Mouse (Mus musculus): Measurements from ENCODE around the gene Cldn14. TPM values are rescaled to one million over a fixed set of nuclear protein-coding genes. Genes with fewer than 3 reads are reported as not detected.

Gene Cldn14
- polyA plus RNA-seq, 1 experiment from 2014 or later: not detected

DNA sequence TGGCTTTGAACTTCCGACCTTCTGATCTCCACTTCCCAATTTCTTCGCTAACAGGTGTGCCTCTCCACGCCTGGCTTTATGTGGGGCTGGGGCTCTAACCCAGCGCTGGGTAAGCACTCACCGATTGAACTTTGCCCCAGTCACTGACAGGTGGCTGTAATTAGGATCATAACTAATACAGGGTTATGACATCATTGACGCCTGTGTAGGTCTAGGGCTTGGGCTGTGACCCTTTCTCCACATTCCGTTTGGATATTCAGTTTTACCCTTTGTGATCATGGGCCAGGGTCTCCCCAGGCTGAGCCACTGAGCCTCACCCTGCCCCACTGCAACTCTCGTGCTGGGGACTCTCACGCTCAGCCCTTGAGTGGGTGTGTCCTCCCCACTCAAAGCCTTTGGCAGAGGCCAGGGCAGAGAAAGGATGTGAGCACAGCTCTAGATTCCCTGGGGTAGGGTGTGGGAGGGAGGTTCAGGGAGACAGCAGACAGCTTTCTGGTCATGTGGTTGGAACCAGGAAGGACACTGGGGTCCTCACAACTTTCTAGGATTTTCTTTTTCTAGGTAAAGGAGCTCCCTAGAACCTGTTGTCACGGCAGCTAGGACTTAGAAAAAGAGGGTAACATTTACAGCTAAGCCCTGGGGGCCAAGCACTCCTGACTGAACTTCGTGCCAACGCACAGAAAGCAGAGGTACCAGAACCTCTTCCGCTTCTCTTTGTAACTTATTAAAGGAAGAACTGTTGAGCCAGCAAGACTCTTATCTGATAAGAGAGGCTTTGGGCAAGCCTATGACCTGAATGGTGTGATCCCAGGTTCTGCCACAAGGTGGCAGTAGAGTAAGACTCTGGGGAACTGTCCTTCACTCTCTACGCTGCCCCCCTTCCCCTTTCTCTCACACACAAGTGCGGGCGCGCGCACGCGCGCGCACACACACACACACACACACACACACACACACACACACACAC, 90.6 kb downstream of the Cldn14 start:
- Histone ChIP-seq H3K4me1 (ENCODE audit: control insufficient read depth, insufficient read depth, low read length) (no peaks in the 10 kb centered on the region; the same call in 1 of the 2 replicates), H3K4me3 (ENCODE audit: low read depth, low read length) (no peak overlapping the region), H3K27me3 (replicated peaks; ENCODE audit: control insufficient read depth, insufficient read depth, low read length) (no peaks in the 10 kb centered on the region), H3K27ac (ENCODE audit: low read depth, low read length) (no peak overlapping the region), H3K4me2 (ENCODE audit: low read length) (peak overlapping the region; percentile 33), H3K9ac (ENCODE audit: low read length) (no peak overlapping the region), H3K36me3 (ENCODE audit: control insufficient read depth, insufficient read depth, low read length) (no peaks in the 10 kb centered on the region), H3K9me3 (replicated peaks; ENCODE audit: control insufficient read depth, low read length) (no peaks in the 10 kb centered on the region)
- WGBS: 59% methylated on average over 14 of the region's 22 CpGs
- DNase-seq (ENCODE audit: low spot score): peak; percentile 88
- peak; percentile 65; the same call in 1 of the 2 replicates for ATAC-seq

DNA sequence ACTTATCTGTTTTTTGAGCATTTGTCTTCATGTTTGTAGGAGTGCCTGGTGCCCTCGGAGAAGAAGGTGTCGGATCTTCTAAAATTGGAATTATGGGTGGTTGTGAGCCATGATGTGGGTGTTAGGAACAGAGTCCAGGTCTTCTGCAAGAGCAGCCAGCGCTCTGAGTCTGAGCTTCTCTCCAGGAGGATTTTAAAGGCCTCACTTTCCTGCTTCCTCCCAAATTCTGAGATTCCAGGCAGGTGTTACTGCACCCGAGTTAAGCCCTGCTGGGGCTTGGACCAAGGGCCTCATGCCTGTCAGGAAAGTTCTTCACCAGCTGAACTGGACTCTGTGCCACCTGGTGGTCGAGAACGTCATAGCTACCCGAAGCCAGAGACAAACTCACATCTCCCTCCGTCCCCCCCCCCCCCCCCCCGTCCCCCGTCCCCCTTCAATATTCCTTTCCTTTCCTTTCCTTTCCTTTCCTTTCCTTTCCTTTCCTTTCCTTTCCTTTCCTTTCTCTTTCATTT, 93.2 kb downstream of the Cldn14 start:
- Histone ChIP-seq H3K27ac (ENCODE audit: low read depth, low read length) (no peak overlapping the region), H3K4me2 (ENCODE audit: low read length) (no peak overlapping the region), H3K4me3 (ENCODE audit: low read depth, low read length) (no peak overlapping the region), H3K4me1 (ENCODE audit: control insufficient read depth, insufficient read depth, low read length) (no peaks in the 10 kb centered on the region; the same call in 1 of the 2 replicates), H3K9me3 (replicated peaks; ENCODE audit: control insufficient read depth, low read length) (no peaks in the 10 kb centered on the region), H3K9ac (ENCODE audit: low read length) (no peak overlapping the region), H3K27me3 (replicated peaks; ENCODE audit: control insufficient read depth, insufficient read depth, low read length) (no peaks in the 10 kb centered on the region), H3K36me3 (ENCODE audit: control insufficient read depth, insufficient read depth, low read length) (no peaks in the 10 kb centered on the region)
- ATAC-seq (no peak), DNase-seq (ENCODE audit: low spot score) (peak; percentile 39)
- WGBS: 40% methylated on average over 7 of the region's 10 CpGs

DNA sequence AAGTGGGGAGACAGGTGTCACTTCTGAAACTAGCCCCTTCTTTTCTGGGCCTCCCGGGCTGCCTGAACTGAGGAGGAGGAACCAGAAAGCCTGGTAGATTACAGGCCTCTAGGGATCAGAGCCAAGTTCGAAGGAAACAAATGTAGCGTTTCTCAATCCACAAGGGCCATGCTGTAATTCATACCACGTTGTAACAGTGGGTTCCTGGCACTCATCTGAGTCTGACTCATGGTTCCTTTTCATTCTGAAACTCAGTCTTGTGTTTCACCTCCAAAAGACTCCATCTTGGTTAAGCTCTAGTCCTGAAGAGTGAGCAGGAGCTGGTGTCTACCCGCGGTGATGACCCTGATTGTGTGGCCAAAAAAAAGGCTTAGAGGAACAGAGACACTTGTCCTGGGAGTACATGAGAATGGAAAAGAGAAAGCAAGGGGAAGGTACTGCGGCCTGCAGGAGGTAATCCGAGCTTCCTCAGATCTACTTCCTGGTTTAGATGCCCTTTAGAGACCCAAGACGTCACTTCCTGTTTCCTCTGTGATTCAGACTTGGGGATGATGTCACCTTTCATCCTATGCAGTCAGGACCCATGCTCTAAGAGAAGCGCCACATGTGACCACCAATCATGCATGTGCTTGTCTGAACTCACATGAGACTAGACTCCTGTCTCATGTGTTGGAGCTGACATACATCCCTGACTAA, 94.6 kb downstream of the Cldn14 start:
- H3K4me2 ChIP-seq (ENCODE audit: low read length): no peak overlapping the region
- H3K27me3 ChIP-seq (replicated peaks; ENCODE audit: control insufficient read depth, insufficient read depth, low read length): no peaks in the 10 kb centered on the region
- H3K9me3 ChIP-seq (replicated peaks; ENCODE audit: control insufficient read depth, low read length): no peaks in the 10 kb centered on the region
- DNase-seq (ENCODE audit: low spot score) (no peak), ATAC-seq (no peak)
- no peak overlapping the region for H3K9ac ChIP-seq (ENCODE audit: low read length)
- H3K36me3 ChIP-seq (ENCODE audit: control insufficient read depth, insufficient read depth, low read length): no peaks in the 10 kb centered on the region
- H3K4me3 ChIP-seq (ENCODE audit: low read depth, low read length): no peak overlapping the region
- no peaks in the 10 kb centered on the region; the same call in 1 of the 2 replicates for H3K4me1 ChIP-seq (ENCODE audit: control insufficient read depth, insufficient read depth, low read length)
- no peak overlapping the region for H3K27ac ChIP-seq (ENCODE audit: low read depth, low read length)
- WGBS: 80% methylated on average over 10 of the region's 10 CpGs

DNA sequence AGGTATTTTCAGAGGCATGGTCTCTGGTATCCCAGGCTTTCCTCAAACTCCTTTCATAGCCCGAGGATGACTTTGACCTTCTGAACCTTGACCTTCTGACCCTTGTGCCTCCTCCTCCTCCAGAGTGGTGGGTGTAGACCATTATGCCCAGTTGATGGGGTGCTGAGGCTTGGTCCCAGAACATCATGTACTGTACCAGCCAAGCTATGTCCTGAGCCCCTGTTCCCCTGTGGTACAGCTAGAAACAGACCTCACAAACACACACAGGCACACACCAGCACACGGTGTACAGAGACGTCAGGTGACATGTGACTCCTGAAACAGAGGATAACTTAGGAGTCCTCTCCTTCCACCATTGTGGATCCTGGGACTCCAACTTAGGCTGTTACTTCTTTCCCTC, 95.8 kb downstream of the Cldn14 start:
- Histone ChIP-seq H3K27ac (ENCODE audit: low read depth, low read length) (no peak overlapping the region), H3K4me2 (ENCODE audit: low read length) (no peak overlapping the region), H3K36me3 (ENCODE audit: control insufficient read depth, insufficient read depth, low read length) (no peaks in the 10 kb centered on the region), H3K4me1 (ENCODE audit: control insufficient read depth, insufficient read depth, low read length) (no peaks in the 10 kb centered on the region), H3K9ac (ENCODE audit: low read length) (no peak overlapping the region), H3K4me3 (ENCODE audit: low read depth, low read length) (no peak overlapping the region), H3K27me3 (replicated peaks; ENCODE audit: control insufficient read depth, insufficient read depth, low read length) (no peaks in the 10 kb centered on the region), H3K9me3 (replicated peaks; ENCODE audit: control insufficient read depth, low read length) (no peaks in the 10 kb centered on the region)
- WGBS: 78% methylated on average over 3 of the region's 3 CpGs
- ATAC-seq (no peak), DNase-seq (ENCODE audit: low spot score) (no peak)

DNA sequence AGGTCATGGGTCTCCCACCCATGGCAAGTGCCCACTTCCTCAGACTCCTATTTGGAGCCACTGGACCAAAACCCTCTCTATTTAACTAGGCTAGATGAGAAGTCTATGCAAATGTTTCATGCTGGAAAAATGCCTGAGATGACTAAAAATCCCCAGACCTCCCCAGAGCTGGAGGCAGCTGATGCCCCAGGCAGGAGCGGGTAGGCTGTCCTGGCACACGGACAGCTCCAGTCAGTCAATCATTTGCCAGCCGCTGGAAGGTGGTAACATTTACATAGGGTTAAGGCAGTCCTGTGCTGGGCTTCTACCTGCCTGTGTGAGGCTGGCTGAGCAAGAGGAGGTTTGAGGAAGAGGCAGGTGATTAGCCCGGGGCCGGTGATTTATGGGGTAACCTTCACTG, 96.5 kb downstream of the Cldn14 start:
- Histone ChIP-seq H3K4me2 (ENCODE audit: low read length) (no peak overlapping the region), H3K36me3 (ENCODE audit: control insufficient read depth, insufficient read depth, low read length) (no peaks in the 10 kb centered on the region), H3K27me3 (replicated peaks; ENCODE audit: control insufficient read depth, insufficient read depth, low read length) (no peaks in the 10 kb centered on the region), H3K4me3 (ENCODE audit: low read depth, low read length) (no peak overlapping the region), H3K27ac (ENCODE audit: low read depth, low read length) (no peak overlapping the region), H3K9me3 (replicated peaks; ENCODE audit: control insufficient read depth, low read length) (no peaks in the 10 kb centered on the region), H3K4me1 (ENCODE audit: control insufficient read depth, insufficient read depth, low read length) (no peaks in the 10 kb centered on the region), H3K9ac (ENCODE audit: low read length) (no peak overlapping the region)
- ATAC-seq (no peak), DNase-seq (ENCODE audit: low spot score) (no peak)
- WGBS: 81% methylated on average over 5 of the region's 5 CpGs

DNA sequence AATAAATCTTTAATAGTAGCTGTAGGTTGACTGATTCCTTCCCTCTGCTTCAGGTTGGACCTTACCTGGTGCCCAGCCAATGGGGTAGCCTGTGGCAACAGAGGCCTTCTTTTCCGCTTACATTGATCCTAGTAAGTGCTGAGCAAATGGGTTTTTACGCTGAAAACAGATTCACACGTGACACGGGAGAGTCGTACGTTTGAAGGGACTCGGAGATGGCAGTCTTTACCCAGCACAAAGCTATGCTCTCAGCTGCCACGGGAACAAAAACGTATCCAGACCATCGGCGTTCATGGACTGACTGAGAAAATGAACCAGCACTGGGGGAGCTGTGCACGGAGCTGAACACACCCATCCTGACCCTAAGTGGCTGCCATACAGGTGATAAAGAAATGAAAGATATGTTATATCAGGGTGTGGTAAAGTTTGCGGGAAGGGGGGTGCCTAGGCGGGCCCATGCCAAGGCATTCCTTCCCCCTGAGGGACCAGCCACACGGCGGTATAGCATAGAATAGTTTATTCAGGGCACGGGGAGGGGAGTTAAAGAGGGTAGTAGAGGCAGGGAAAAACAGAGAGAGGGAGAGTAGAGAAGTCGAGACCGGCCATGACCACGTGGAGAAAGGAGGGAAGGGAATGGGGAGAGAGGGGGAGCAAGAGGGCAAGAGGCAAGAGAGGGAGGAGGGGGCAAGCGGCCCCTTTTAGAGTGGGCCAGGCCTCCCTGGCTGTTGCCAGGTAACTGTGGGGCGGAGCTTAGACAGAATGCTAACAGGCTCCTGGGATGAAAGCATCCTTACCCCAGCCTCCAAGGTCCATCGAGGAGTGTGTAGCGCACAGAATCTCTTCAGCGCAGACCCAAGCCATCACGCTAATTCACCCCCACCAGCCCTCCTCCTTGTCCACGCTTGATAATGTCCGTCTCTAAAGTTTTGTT, 97.6 kb downstream of the Cldn14 start:
- no peak overlapping the region for H3K4me3 ChIP-seq (ENCODE audit: low read depth, low read length)
- no peak overlapping the region for H3K27ac ChIP-seq (ENCODE audit: low read depth, low read length)
- no peaks in the 10 kb centered on the region for H3K27me3 ChIP-seq (replicated peaks; ENCODE audit: control insufficient read depth, insufficient read depth, low read length)
- H3K4me1 ChIP-seq (ENCODE audit: control insufficient read depth, insufficient read depth, low read length): no peaks in the 10 kb centered on the region
- WGBS: 67% methylated on average over 28 of the region's 28 CpGs
- no peaks in the 10 kb centered on the region for H3K9me3 ChIP-seq (replicated peaks; ENCODE audit: control insufficient read depth, low read length)
- no peak overlapping the region for H3K9ac ChIP-seq (ENCODE audit: low read length)
- H3K4me2 ChIP-seq (ENCODE audit: low read length): no peak overlapping the region
- ATAC-seq (no peak), DNase-seq (ENCODE audit: low spot score) (no peak)
- no peaks in the 10 kb centered on the region; the same call in 1 of the 2 replicates for H3K36me3 ChIP-seq (ENCODE audit: control insufficient read depth, insufficient read depth, low read length)

- no peak for ATAC-seq
These were observed 98.7 kb downstream of the Cldn14 start for GRCm38 (mm10) chr16:93909936-93910335.

GRCm38 (mm10) chr16:93908196-93908595, 100.4 kb downstream of the Cldn14 start:
- H3K4me2 ChIP-seq (ENCODE audit: low read length): no peak overlapping the region
- ATAC-seq: no peak
- H3K9me3 ChIP-seq (replicated peaks; ENCODE audit: control insufficient read depth, low read length): no peaks in the 10 kb centered on the region
- no peaks in the 10 kb centered on the region for H3K27me3 ChIP-seq (replicated peaks; ENCODE audit: control insufficient read depth, insufficient read depth, low read length)
- H3K27ac ChIP-seq (ENCODE audit: low read depth, low read length): no peak overlapping the region
- H3K4me1 ChIP-seq (ENCODE audit: control insufficient read depth, insufficient read depth, low read length): no peaks in the 10 kb centered on the region
- no peak overlapping the region for H3K9ac ChIP-seq (ENCODE audit: low read length)
- WGBS: 90% methylated on average over 8 of the region's 8 CpGs
- no peak overlapping the region for H3K4me3 ChIP-seq (ENCODE audit: low read depth, low read length)
- DNase-seq (ENCODE audit: low spot score): no peak
- H3K36me3 ChIP-seq (ENCODE audit: control insufficient read depth, insufficient read depth, low read length): peaks cover 8% of the 10 kb centered on the region; the same call in 1 of the 2 replicates

More at GRCm38 (mm10) chr16:93909936-93910335, 98.7 kb downstream of the Cldn14 start:
- Histone ChIP-seq H3K9me3 (replicated peaks; ENCODE audit: control insufficient read depth, low read length) (no peaks in the 10 kb centered on the region), H3K4me1 (ENCODE audit: control insufficient read depth, insufficient read depth, low read length) (no peaks in the 10 kb centered on the region), H3K9ac (ENCODE audit: low read length) (no peak overlapping the region), H3K27ac (ENCODE audit: low read depth, low read length) (no peak overlapping the region), H3K27me3 (replicated peaks; ENCODE audit: control insufficient read depth, insufficient read depth, low read length) (no peaks in the 10 kb centered on the region), H3K4me2 (ENCODE audit: low read length) (no peak overlapping the region), H3K4me3 (ENCODE audit: low read depth, low read length) (no peak overlapping the region), H3K36me3 (ENCODE audit: control insufficient read depth, insufficient read depth, low read length) (peaks cover 5% of the 10 kb centered on the region; the same call in 1 of the 2 replicates)
- no peak for DNase-seq (ENCODE audit: low spot score)
- 91% methylated on average over 3 of the region's 3 CpGs for WGBS

Measured in forebrain, embryonic 14.5 days (tissue).